Mouse (Mus musculus): ENCODE measurements around the gene Pdx1.

Gene Pdx1

GRCm38 (mm10) chr5:147277547-147277925 lies 7.8 kb downstream of the Pdx1 start:
- in situ Hi-C loops (cut with MboI; ENCODE audit: low sequenced_read_pairs): no loop called here

GRCm38 (mm10) chr5:147284365-147284764 lies 14.6 kb downstream of the Pdx1 start:
- in situ Hi-C loops (cut with MboI; ENCODE audit: low sequenced_read_pairs): no loop called here

- in situ Hi-C loops (cut with MboI; ENCODE audit: low sequenced_read_pairs): no loop called here
Observed at GRCm38 (mm10) chr5:147291764-147292505, 22.2 kb downstream of the Pdx1 start.

- in situ Hi-C loops (cut with MboI; ENCODE audit: low sequenced_read_pairs): no loop called here
Observed at GRCm38 (mm10) chr5:147292506-147293120, 22.9 kb downstream of the Pdx1 start.

- in situ Hi-C loops (cut with MboI; ENCODE audit: low sequenced_read_pairs): no loop called here
Observed at GRCm38 (mm10) chr5:147293127-147293910, 23.6 kb downstream of the Pdx1 start.

GRCm38 (mm10) chr5:147294121-147294520 lies 24.4 kb downstream of the Pdx1 start:
- in situ Hi-C loops (cut with MboI; ENCODE audit: low sequenced_read_pairs): no loop called here

- in situ Hi-C loops (cut with MboI; ENCODE audit: low sequenced_read_pairs): no loop called here
Observed at GRCm38 (mm10) chr5:147297249-147297648, 27.5 kb downstream of the Pdx1 start.

GRCm38 (mm10) chr5:147299255-147300000 lies 29.7 kb downstream of the Pdx1 start:
- in situ Hi-C loops (cut with MboI; ENCODE audit: low sequenced_read_pairs): no loop called here

GRCm38 (mm10) chr5:147300001-147300363 lies 30.2 kb downstream of the Pdx1 start:
- in situ Hi-C loops (cut with MboI; ENCODE audit: low sequenced_read_pairs): loop anchor here (10.0 kb wide), 1 partner anchor 385 kb away; no protein-coding TSS in a partner anchor

GRCm38 (mm10) chr5:147300917-147301780 lies 31.4 kb downstream of the Pdx1 start:
- in situ Hi-C loops (cut with MboI; ENCODE audit: low sequenced_read_pairs): loop anchor here (10.0 kb wide), 1 partner anchor 386 kb away; no protein-coding TSS in a partner anchor

GRCm38 (mm10) chr5:147301781-147302070 lies 32.0 kb downstream of the Pdx1 start:
- in situ Hi-C loops (cut with MboI; ENCODE audit: low sequenced_read_pairs): loop anchor here (10.0 kb wide), 1 partner anchor 387 kb away; no protein-coding TSS in a partner anchor

GRCm38 (mm10) chr5:147302141-147302540 lies 32.4 kb downstream of the Pdx1 start:
- in situ Hi-C loops (cut with MboI; ENCODE audit: low sequenced_read_pairs): loop anchor here (10.0 kb wide), 1 partner anchor 387 kb away; no protein-coding TSS in a partner anchor

- in situ Hi-C loops (cut with MboI; ENCODE audit: low sequenced_read_pairs): loop anchor here (10.0 kb wide), 1 partner anchor 388 kb away; no protein-coding TSS in a partner anchor
Observed at GRCm38 (mm10) chr5:147302746-147303400, 33.1 kb downstream of the Pdx1 start.

- in situ Hi-C loops (cut with MboI; ENCODE audit: low sequenced_read_pairs): loop anchor here (10.0 kb wide), 1 partner anchor 390 kb away; no protein-coding TSS in a partner anchor
Observed at GRCm38 (mm10) chr5:147304276-147305155, 34.8 kb downstream of the Pdx1 start.

- in situ Hi-C loops (cut with MboI; ENCODE audit: low sequenced_read_pairs): loop anchor here (10.0 kb wide), 1 partner anchor 390 kb away; no protein-coding TSS in a partner anchor
Observed at GRCm38 (mm10) chr5:147305166-147305565, 35.4 kb downstream of the Pdx1 start.

- in situ Hi-C loops (cut with MboI; ENCODE audit: low sequenced_read_pairs): loop anchor here (10.0 kb wide), 1 partner anchor 391 kb away; no protein-coding TSS in a partner anchor
Observed at GRCm38 (mm10) chr5:147305856-147306637, 36.3 kb downstream of the Pdx1 start.

GRCm38 (mm10) chr5:147306638-147307397 lies 37.1 kb downstream of the Pdx1 start, which contains the start of gene Cdx2:
Gene Cdx2 (minus strand): TSS chr5:147307270.
- in situ Hi-C loops (cut with MboI; ENCODE audit: low sequenced_read_pairs): loop anchor here (10.0 kb wide), 1 partner anchor 392 kb away; no protein-coding TSS in a partner anchor
